Mouse (Mus musculus) MEL (cell line): ENCODE data around the gene Brd3os. TPM values are rescaled to one million over a fixed set of nuclear protein-coding genes. Genes with fewer than 3 reads are reported as not detected.

Experiments
- DNase-seq: peaks from one replicate; pipeline ENCODE4 v3.0.0; 2011; ENCODE audit warnings: low read depth, low spot score
- H3K27ac ChIP-seq: 2 replicates; pipeline ENCODE4 v1.5.1; 2012; ENCODE audit warnings: low read depth, mild to moderate bottlenecking, control low read depth, low read length, moderate library complexity; ENCODE audit not compliant: control insufficient read depth
- H3K27me3 ChIP-seq, 2 experiments: fragments of 150-350 bp in 1 of 2; sonication (generic) in 1 of 2; 2 replicates each; pipeline ENCODE4 v1.6.1; 2012; ENCODE audit warnings: low read length in 2 of 2, mild to moderate bottlenecking in 2 of 2, improper control_type of control experiment in 1 of 2, moderate library complexity in 1 of 2; ENCODE audit not compliant: insufficient read depth in 2 of 2, control insufficient read depth in 1 of 2
- H3K36me3 ChIP-seq, 2 experiments: 2 replicates each; pipeline ENCODE4 v1.6.1; 2012 to 2014; ENCODE audit warnings: low read length in 2 of 2, improper control_type of control experiment in 1 of 2, inconsistent platforms in 1 of 2, mild to moderate bottlenecking in 1 of 2; ENCODE audit not compliant: insufficient read depth in 2 of 2, control insufficient read depth in 1 of 2
- H3K4me1 ChIP-seq, 2 experiments: fragments of 150-350 bp in 1 of 2; sonication (generic) in 1 of 2; 2 replicates each; pipeline ENCODE4 v1.6.1; 2012; ENCODE audit warnings: low read length in 2 of 2, improper control_type of control experiment in 1 of 2, mild to moderate bottlenecking in 1 of 2; ENCODE audit not compliant: insufficient read depth in 2 of 2, control insufficient read depth in 1 of 2
- H3K4me3 ChIP-seq, 2 experiments: fragments of 150-350 bp in 1 of 2; sonication (generic) in 1 of 2; 2 replicates each; pipeline ENCODE4 v1.5.1; 2012; ENCODE audit warnings: low read depth in 2 of 2, low read length in 2 of 2, mild to moderate bottlenecking in 2 of 2, moderate library complexity in 2 of 2, control low read depth in 1 of 2, improper control_type of control experiment in 1 of 2; ENCODE audit not compliant: control insufficient read depth in 1 of 2, insufficient read depth in 1 of 2
- H3K79me2 ChIP-seq: 2 replicates; pipeline ENCODE4 v1.6.1; 2012; ENCODE audit warnings: mild to moderate bottlenecking, low read length, moderate library complexity; ENCODE audit not compliant: control insufficient read depth, poor library complexity, insufficient read depth
- H3K9ac ChIP-seq: 2 replicates; pipeline ENCODE4 v1.6.1; 2012; ENCODE audit warnings: low read depth, mild to moderate bottlenecking, control low read depth, low read length, moderate library complexity; ENCODE audit not compliant: control insufficient read depth, poor library complexity, severe bottlenecking
- H3K9me3 ChIP-seq: fragments of 150-350 bp; sonication (generic); replicated peaks from 2 replicates; pipeline ENCODE4 v1.6.1; 2012; ENCODE audit warnings: mild to moderate bottlenecking, low read length, improper control_type of control experiment, moderate library complexity; ENCODE audit not compliant: insufficient read depth
- BHLHE40 ChIP-seq: IDR thresholded peaks from 2 replicates; pipeline ENCODE4 v1.6.1; 2012; ENCODE audit warnings: low read depth, mild to moderate bottlenecking, inconsistent platforms, low read length, improper control_type of control experiment, borderline replicate concordance
- CHD1 ChIP-seq: IDR thresholded peaks from 2 replicates; pipeline ENCODE4 v1.6.1; 2012; ENCODE audit warnings: low read depth, mild to moderate bottlenecking, inconsistent platforms, low read length, improper control_type of control experiment
- CHD2 ChIP-seq: IDR thresholded peaks from 2 replicates; pipeline ENCODE4 v1.6.1; 2011; ENCODE audit warnings: low read length, improper control_type of control experiment
- GABPA ChIP-seq: IDR thresholded peaks from 2 replicates; pipeline ENCODE4 v1.6.1; 2012; ENCODE audit warnings: low read depth, mild to moderate bottlenecking, inconsistent platforms, low read length, improper control_type of control experiment, moderate library complexity
- HCFC1 ChIP-seq: IDR thresholded peaks from 2 replicates; pipeline ENCODE4 v1.6.1; 2012; ENCODE audit warnings: low read depth, mild to moderate bottlenecking, inconsistent platforms, low read length, improper control_type of control experiment, moderate library complexity
- MAX ChIP-seq: IDR thresholded peaks from 2 replicates; pipeline ENCODE4 v1.6.1; 2011; ENCODE audit warnings: low read length, improper control_type of control experiment
- MAZ ChIP-seq: IDR thresholded peaks from 2 replicates; pipeline ENCODE4 v1.6.1; 2012; ENCODE audit warnings: low read depth, mild to moderate bottlenecking, inconsistent platforms, low read length, improper control_type of control experiment
- MEF2A ChIP-seq: IDR thresholded peaks from 2 replicates; pipeline ENCODE4 v1.6.1; 2014; ENCODE audit warnings: low read depth, mild to moderate bottlenecking, inconsistent platforms, low read length, improper control_type of control experiment; ENCODE audit not compliant: poor library complexity, insufficient replicate concordance, severe bottlenecking; ENCODE audit errors: extremely low read depth
- MXI1 ChIP-seq: IDR thresholded peaks from 2 replicates; pipeline ENCODE4 v1.6.1; 2011; ENCODE audit warnings: mild to moderate bottlenecking, low read depth, low read length, improper control_type of control experiment
- MYB ChIP-seq: IDR thresholded peaks from 2 replicates; pipeline ENCODE4 v1.6.1; 2011; ENCODE audit warnings: mild to moderate bottlenecking, low read depth, low read length, improper control_type of control experiment
- POLR2A ChIP-seq, 2 experiments: IDR thresholded peaks; 2 replicates each; pipeline ENCODE4 v1.6.1; 2011 to 2012; ENCODE audit warnings: low read length in 2 of 2, mild to moderate bottlenecking in 2 of 2, control low read depth in 1 of 2, improper control_type of control experiment in 1 of 2, low read depth in 1 of 2, moderate library complexity in 1 of 2; ENCODE audit not compliant: control insufficient read depth in 1 of 2, insufficient read depth in 1 of 2, poor library complexity in 1 of 2
- POLR2AphosphoS5 ChIP-seq: IDR thresholded peaks from 2 replicates; pipeline ENCODE4 v1.6.1; 2012; ENCODE audit warnings: low read depth, borderline replicate concordance, mild to moderate bottlenecking, inconsistent platforms, low read length, moderate library complexity, mixed read lengths
- RAD21 ChIP-seq: IDR thresholded peaks from 2 replicates; pipeline ENCODE4 v1.6.1; 2011; ENCODE audit warnings: mild to moderate bottlenecking, low read depth, low read length, improper control_type of control experiment
- RCOR1 ChIP-seq: IDR thresholded peaks from 2 replicates; pipeline ENCODE4 v1.6.1; 2012; ENCODE audit warnings: low read depth, mild to moderate bottlenecking, inconsistent platforms, low read length, improper control_type of control experiment
- SIN3A ChIP-seq: IDR thresholded peaks from 2 replicates; pipeline ENCODE4 v1.6.1; 2012; ENCODE audit warnings: low read length, improper control_type of control experiment, inconsistent platforms
- SMC3 ChIP-seq: IDR thresholded peaks from 2 replicates; pipeline ENCODE4 v1.6.1; 2011; ENCODE audit warnings: low read depth, low read length, improper control_type of control experiment
- TAL1 ChIP-seq: IDR thresholded peaks from 2 replicates; pipeline ENCODE4 v1.6.1; 2012; ENCODE audit warnings: mild to moderate bottlenecking, inconsistent platforms, low read length, moderate library complexity, mixed read lengths
- TBP ChIP-seq: IDR thresholded peaks from 2 replicates; pipeline ENCODE4 v1.8.0; 2011; ENCODE audit warnings: low read depth, low read length, improper control_type of control experiment
- UBTF ChIP-seq: IDR thresholded peaks from 2 replicates; pipeline ENCODE4 v1.6.1; 2012; ENCODE audit warnings: low read depth, mild to moderate bottlenecking, inconsistent platforms, low read length, improper control_type of control experiment, moderate library complexity, borderline replicate concordance; ENCODE audit not compliant: insufficient read depth
- USF1 ChIP-seq: IDR thresholded peaks from 2 replicates; pipeline ENCODE4 v1.6.1; 2014; ENCODE audit warnings: low read depth, mild to moderate bottlenecking, inconsistent platforms, low read length, improper control_type of control experiment, moderate library complexity
- ZKSCAN1 ChIP-seq: IDR thresholded peaks from 2 replicates; pipeline ENCODE4 v1.6.1; 2012; ENCODE audit warnings: low read depth, mild to moderate bottlenecking, inconsistent platforms, low read length, improper control_type of control experiment, moderate library complexity
- ZNF384 ChIP-seq: IDR thresholded peaks from 2 replicates; pipeline ENCODE4 v1.6.1; 2012; ENCODE audit warnings: low read depth, mild to moderate bottlenecking, inconsistent platforms, low read length, improper control_type of control experiment
- polyA plus RNA-seq, 2 experiments: library from polyadenylated mRNA; stranded (reverse) in 1 of 2; unstranded in 1 of 2; fragments of >175 nt in 1 of 2; fragments of >200 nt in 1 of 2; gene quantifications; 2 replicates each; pipeline versions ENCODE4 v1.2.1 to v1.2.4; 2012; ENCODE audit warnings: low replicate concordance in 2 of 2, low read depth in 1 of 2; ENCODE audit not compliant: insufficient read length in 2 of 2, insufficient read depth in 1 of 2, missing spikeins in 1 of 2
- total RNA-seq: library from RNA; depleted of rRNA; stranded (reverse); fragments of 300-350 nt; gene quantifications from 2 replicates; pipeline ENCODE4 v1.2.3, GENCODE M21; 2012

The Brd3os gene
- total and polyA plus RNA-seq, 3 experiments: 0.31 to 2.9 TPM; not detected in 1

DNA sequence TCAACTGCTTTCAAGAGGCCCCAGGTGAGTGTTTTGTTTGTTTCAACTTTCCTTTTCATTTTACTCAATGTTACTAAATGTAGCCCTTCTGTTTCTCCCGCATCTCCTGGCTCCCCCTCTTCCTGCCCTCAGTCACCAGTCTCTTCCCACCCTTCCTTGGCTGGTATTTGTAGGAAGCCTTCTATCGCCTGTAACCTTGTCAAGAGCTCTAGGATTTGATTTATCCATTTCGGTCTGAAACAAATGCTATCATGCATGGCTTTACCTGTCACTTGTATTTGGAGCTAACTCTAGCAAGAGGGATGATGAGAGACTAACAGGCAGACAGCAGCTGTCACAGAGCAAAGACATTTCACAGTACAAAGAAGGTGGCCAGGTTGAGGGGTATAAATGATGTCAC, 33.9 kb upstream of the Brd3os start:
- no peak for DNase-seq
- Histone ChIP-seq H3K4me3 (no peak overlapping the region), H3K27me3 (no peaks in the 10 kb centered on the region), H3K9ac (no peak overlapping the region), H3K9me3 (no peaks in the 10 kb centered on the region), H3K4me1 (peaks cover 0 to 7% of the 10 kb centered on the region in 2 experiments; a peak in 3 of 4 replicates), H3K27ac (no peak overlapping the region), H3K79me2 (no peaks in the 10 kb centered on the region), H3K36me3 (no peaks in the 10 kb centered on the region)
- no peak for TF ChIP-seq TBP
- no peak for TF ChIP-seq MAX
- TF ChIP-seq SIN3A: no peak
- TF ChIP-seq CHD1: no peak
- TF ChIP-seq TAL1: no peak

GRCm38 (mm10) chr2:27410518-27411140, 31.5 kb upstream of the Brd3os start:
- Histone ChIP-seq H3K27ac (no peak overlapping the region), H3K4me3 (no peak overlapping the region), H3K4me1 (peaks cover 0 to 7% of the 10 kb centered on the region in 2 experiments; a peak in 3 of 4 replicates), H3K79me2 (no peaks in the 10 kb centered on the region), H3K9ac (no peak overlapping the region), H3K27me3 (no peaks in the 10 kb centered on the region), H3K36me3 (no peaks in the 10 kb centered on the region), H3K9me3 (no peaks in the 10 kb centered on the region)
- DNase-seq: no peak
- TF ChIP-seq MAZ: no peak
- no peak for TF ChIP-seq SMC3
- TF ChIP-seq UBTF: no peak
- TF ChIP-seq TAL1: no peak
- no peak for TF ChIP-seq RCOR1
- no peak for TF ChIP-seq CHD2
- no peak for TF ChIP-seq ZKSCAN1
- no peak for TF ChIP-seq ZNF384
- TF ChIP-seq MXI1: no peak
- no peak for TF ChIP-seq MEF2A
- TF ChIP-seq HCFC1: no peak
- no peak for TF ChIP-seq BHLHE40
- TF ChIP-seq POLR2A (IDR thresholded peaks at IDR 0.05; ENCODE audit: control insufficient read depth in 1 of 2, insufficient read depth in 1 of 2, low read depth in 1 of 2, low read length in 2 of 2, poor library complexity in 1 of 2): no peak
- TF ChIP-seq GABPA: no peak
- TF ChIP-seq RAD21: no peak
- TF ChIP-seq USF1: no peak
- no peak for TF ChIP-seq MAX
- TF ChIP-seq CHD1: no peak
- no peak for TF ChIP-seq POLR2AphosphoS5
- no peak for TF ChIP-seq MYB
